Mouse (Mus musculus) hindbrain, embryonic 12.5 days (tissue): ENCODE measurements around the gene Fam228a. TPM values are rescaled to one million over a fixed set of nuclear protein-coding genes. Genes with fewer than 3 reads are reported as not detected.
A peak's percentile ranks its signal among the peaks of the same experiment; 100 is the strongest.
"Not testable (repeated sequence)": the region's sequence is repeated elsewhere in the genome, so short reads cannot be mapped to it uniquely, and the experiment has no call there.

ENCODE experiments used
- ATAC-seq: fragments of 200-750 bp; cut with Nextera tagmentation; 2 replicates; pipeline ENCODE4 v1.8.0; 2017; ENCODE audit warnings: moderate TSS enrichment; ENCODE audit not compliant: low FRiP score
- H3K27ac ChIP-seq: fragments of 300-500 bp; sonication (generic); 2 replicates; pipeline ENCODE4 v1.5.1; 2016; ENCODE audit warnings: mild to moderate bottlenecking
- H3K27me3 ChIP-seq: fragments of 300-500 bp; sonication (generic); 2 replicates; pipeline ENCODE4 v1.6.1; 2016; ENCODE audit warnings: mild to moderate bottlenecking
- H3K36me3 ChIP-seq: fragments of 300-500 bp; sonication (generic); 2 replicates; pipeline ENCODE4 v1.6.1; 2016; ENCODE audit warnings: mild to moderate bottlenecking
- H3K4me1 ChIP-seq: fragments of 300-500 bp; sonication (generic); 2 replicates; pipeline ENCODE4 v1.6.1; 2016
- H3K4me2 ChIP-seq: fragments of 300-500 bp; sonication (generic); replicated peaks from 2 replicates; pipeline ENCODE4 v1.6.1; 2016; ENCODE audit warnings: mild to moderate bottlenecking
- H3K4me3 ChIP-seq: fragments of 300-500 bp; sonication (generic); 2 replicates; pipeline ENCODE4 v1.5.1; 2016; ENCODE audit warnings: mild to moderate bottlenecking
- H3K9ac ChIP-seq: fragments of 300-500 bp; sonication (generic); 2 replicates; pipeline ENCODE4 v1.6.1; 2016; ENCODE audit warnings: mild to moderate bottlenecking, moderate library complexity
- H3K9me3 ChIP-seq: fragments of 300-500 bp; sonication (generic); replicated peaks from 2 replicates; pipeline ENCODE4 v1.6.1; 2016; ENCODE audit warnings: mild to moderate bottlenecking
- WGBS: fragments of 180-500 bp; shearing (Covaris S2); methylation state at CpG from one replicate; pipeline ENCODE4 v1.1.7; 2016; 5-methylcytosine and 5-hydroxymethylcytosine counted together
- polyA plus RNA-seq: library from polyadenylated mRNA; unstranded; fragments of >200 nt; fragmentation: Nextera tagmentation; extraction: Ambion mirVana; gene quantifications from 2 replicates; pipeline ENCODE4 v1.2.1, GENCODE M21; 2016

Fam228a gene
- polyA plus RNA-seq, 1 experiment from 2014 or later: 0.35 TPM

GRCm38 (mm10) chr12:4709926-4710325 is 28.3 kb downstream of the Fam228a start:
- Histone ChIP-seq H3K36me3 (peaks cover 34% of the 10 kb centered on the region), H3K4me3 (no peak overlapping the region), H3K27me3 (no peaks in the 10 kb centered on the region), H3K27ac (no peak overlapping the region), H3K9ac (no peak overlapping the region), H3K9me3 (no peaks in the 10 kb centered on the region), H3K4me1 (no peaks in the 10 kb centered on the region), H3K4me2 (no peak overlapping the region)
- WGBS: 88% methylated on average over 7 of the region's 7 CpGs
- no peak for ATAC-seq

DNA sequence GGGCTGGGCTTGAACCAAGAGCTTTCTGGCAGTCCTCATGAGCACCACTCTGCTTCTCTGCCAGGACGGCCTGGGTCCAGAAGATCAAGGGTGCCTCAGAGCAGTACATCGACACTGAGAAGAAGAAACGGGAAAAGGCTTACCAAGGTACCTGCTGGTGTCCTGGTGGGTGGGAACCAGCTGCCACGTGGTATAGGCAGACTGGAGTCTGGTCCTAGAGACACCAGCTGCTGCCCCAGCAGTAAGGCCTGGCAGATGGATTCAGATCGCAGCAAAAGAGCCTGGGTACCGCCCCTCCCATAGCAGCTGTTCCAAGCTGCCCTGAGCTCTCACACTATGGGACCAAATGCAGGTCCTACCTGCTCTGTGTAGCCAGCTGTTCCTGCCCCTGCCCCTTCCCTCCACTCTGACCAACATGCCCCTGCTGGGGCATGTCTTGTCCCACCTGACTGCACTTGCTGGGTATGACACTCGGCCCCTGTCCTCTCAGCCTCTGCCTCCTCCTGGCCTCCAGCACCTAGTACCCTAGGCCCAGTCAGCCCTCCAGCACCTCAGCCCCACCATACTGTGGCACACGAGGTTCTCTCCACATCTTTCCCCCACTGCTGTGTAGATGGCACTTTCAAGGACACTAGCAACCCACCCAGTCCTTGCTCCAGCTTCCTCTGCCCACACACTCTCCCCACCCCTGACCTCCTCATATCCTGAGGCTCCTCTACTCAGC is 29.2 kb downstream of the Fam228a start:
- H3K27ac ChIP-seq: no peak overlapping the region

DNA sequence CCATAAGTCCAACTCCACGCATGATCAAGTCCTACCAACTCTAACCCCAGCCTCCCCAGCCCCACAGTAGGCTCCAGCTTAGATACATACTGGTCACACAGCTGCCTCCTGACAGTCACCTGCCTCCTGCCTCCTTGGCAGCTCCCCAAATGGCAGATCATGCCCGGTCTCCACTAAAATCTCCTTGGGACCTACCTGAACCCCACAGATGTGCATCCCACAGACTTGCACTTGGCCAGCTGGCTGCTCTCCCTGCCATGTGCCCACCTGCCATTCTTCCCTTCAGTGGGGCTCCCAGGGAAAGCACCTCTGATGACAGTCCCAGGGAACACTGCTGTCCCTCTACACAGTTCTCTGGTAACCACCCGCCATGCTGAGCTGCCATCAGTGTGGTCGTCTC is 29.9 kb downstream of the Fam228a start:
- no peaks in the 10 kb centered on the region for H3K9me3 ChIP-seq
- H3K4me3 ChIP-seq: no peak overlapping the region
- H3K9ac ChIP-seq: no peak overlapping the region
- no peaks in the 10 kb centered on the region for H3K4me1 ChIP-seq
- H3K27me3 ChIP-seq: no peaks in the 10 kb centered on the region
- H3K36me3 ChIP-seq: peaks cover 34% of the 10 kb centered on the region
- WGBS: 91% methylated on average over 4 of the region's 4 CpGs
- no peak overlapping the region for H3K4me2 ChIP-seq
- H3K27ac ChIP-seq: no peak overlapping the region
- ATAC-seq: no peak

More for the DNA sequence above, 29.2 kb downstream of the Fam228a start:
- ATAC-seq: peak; percentile 67
- H3K36me3 ChIP-seq: peaks cover 34% of the 10 kb centered on the region
- WGBS: 71% methylated on average over 8 of the region's 8 CpGs
- H3K27me3 ChIP-seq: no peaks in the 10 kb centered on the region
- H3K4me1 ChIP-seq: no peaks in the 10 kb centered on the region
- H3K9ac ChIP-seq: no peak overlapping the region
- H3K4me2 ChIP-seq: no peak overlapping the region
- H3K4me3 ChIP-seq: no peak overlapping the region
- H3K9me3 ChIP-seq: no peaks in the 10 kb centered on the region

- H3K4me1 ChIP-seq: no peaks in the 10 kb centered on the region
- no peak for ATAC-seq
- WGBS: 93% methylated on average over 14 of the region's 14 CpGs
- no peaks in the 10 kb centered on the region for H3K9me3 ChIP-seq
- H3K27ac ChIP-seq: no peak overlapping the region
- no peak overlapping the region for H3K4me3 ChIP-seq
- no peak overlapping the region for H3K9ac ChIP-seq
- H3K4me2 ChIP-seq: no peak overlapping the region
- no peaks in the 10 kb centered on the region for H3K27me3 ChIP-seq
- H3K36me3 ChIP-seq: peaks cover 31% of the 10 kb centered on the region
Measured at GRCm38 (mm10) chr12:4707488-4708017, 30.7 kb downstream of the Fam228a start.

DNA sequence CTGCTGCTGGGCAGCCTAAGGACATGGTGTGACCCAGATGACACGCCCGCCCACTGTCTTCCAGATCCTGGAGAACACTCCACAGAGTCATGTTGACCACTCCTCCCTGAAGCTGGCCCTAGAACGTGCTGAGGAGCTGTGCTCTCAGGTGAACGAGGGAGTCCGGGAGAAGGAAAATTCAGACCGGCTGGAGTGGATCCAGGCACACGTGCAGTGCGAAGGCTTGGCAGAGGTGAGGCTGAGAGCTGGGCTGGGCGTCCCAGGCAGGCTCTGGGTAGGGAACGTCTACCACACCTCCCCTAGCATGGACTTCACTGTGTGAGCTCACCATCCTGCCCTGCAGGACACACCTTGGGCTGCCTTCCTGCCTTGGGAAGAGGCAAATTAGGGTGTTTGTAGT is 31.3 kb downstream of the Fam228a start:
- Histone ChIP-seq H3K4me3 (no peak overlapping the region), H3K36me3 (peaks cover 25% of the 10 kb centered on the region), H3K27me3 (no peaks in the 10 kb centered on the region), H3K4me1 (no peaks in the 10 kb centered on the region), H3K27ac (no peak overlapping the region), H3K9ac (no peak overlapping the region), H3K4me2 (no peak overlapping the region), H3K9me3 (no peaks in the 10 kb centered on the region)
- ATAC-seq: no peak
- 92% methylated on average over 10 of the region's 10 CpGs for WGBS

DNA sequence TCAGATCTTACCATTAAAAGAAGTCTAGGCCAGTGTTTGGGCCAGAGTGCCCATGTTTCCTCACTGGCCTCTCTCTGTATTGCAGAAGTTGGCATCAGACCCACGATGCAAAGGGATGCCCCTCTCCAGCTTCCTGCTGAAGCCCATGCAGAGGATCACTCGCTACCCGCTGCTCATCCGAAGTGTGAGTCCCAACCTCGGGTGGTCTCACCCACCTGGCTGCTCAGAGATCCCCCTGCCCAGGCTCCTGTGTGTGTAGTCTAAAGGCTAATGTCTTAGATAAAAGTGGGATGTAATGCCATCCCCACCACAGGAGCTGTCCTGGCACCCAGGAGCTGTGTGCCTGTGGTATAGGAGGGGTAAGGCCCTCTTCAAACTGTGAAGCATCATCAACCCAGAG is 32.1 kb downstream of the Fam228a start:
- Histone ChIP-seq H3K27me3 (no peaks in the 10 kb centered on the region), H3K4me3 (no peak overlapping the region), H3K4me2 (no peak overlapping the region), H3K9ac (no peak overlapping the region), H3K4me1 (no peaks in the 10 kb centered on the region), H3K27ac (no peak overlapping the region), H3K9me3 (no peaks in the 10 kb centered on the region), H3K36me3 (peaks cover 24% of the 10 kb centered on the region)
- 91% methylated on average over 5 of the region's 5 CpGs for WGBS
- no peak for ATAC-seq

- not testable (repeated sequence) for H3K9ac ChIP-seq, H3K4me3 ChIP-seq, ATAC-seq, H3K27me3 ChIP-seq, H3K9me3 ChIP-seq, H3K27ac ChIP-seq, H3K4me1 ChIP-seq, H3K4me2 ChIP-seq
- 74% methylated on average over 6 of the region's 6 CpGs for WGBS
- H3K36me3 ChIP-seq: peaks cover 24% of the 10 kb centered on the region
Measured at GRCm38 (mm10) chr12:4705626-4706025, 32.6 kb downstream of the Fam228a start.

GRCm38 (mm10) chr12:4694534-4694933 is 43.7 kb downstream of the Fam228a start:
- no peaks in the 10 kb centered on the region for H3K4me1 ChIP-seq
- H3K36me3 ChIP-seq: 0 out of 2 replicates have a peak, but pooled peaks cover 5% of the 10 kb centered on the region
- 82% methylated on average over 1 of the region's 1 CpGs for WGBS
- no peak overlapping the region for H3K4me2 ChIP-seq
- ATAC-seq: no peak
- H3K9ac ChIP-seq: no peak overlapping the region
- H3K4me3 ChIP-seq: no peak overlapping the region
- no peak overlapping the region for H3K27ac ChIP-seq
- no peaks in the 10 kb centered on the region for H3K27me3 ChIP-seq
- H3K9me3 ChIP-seq: no peaks in the 10 kb centered on the region

DNA sequence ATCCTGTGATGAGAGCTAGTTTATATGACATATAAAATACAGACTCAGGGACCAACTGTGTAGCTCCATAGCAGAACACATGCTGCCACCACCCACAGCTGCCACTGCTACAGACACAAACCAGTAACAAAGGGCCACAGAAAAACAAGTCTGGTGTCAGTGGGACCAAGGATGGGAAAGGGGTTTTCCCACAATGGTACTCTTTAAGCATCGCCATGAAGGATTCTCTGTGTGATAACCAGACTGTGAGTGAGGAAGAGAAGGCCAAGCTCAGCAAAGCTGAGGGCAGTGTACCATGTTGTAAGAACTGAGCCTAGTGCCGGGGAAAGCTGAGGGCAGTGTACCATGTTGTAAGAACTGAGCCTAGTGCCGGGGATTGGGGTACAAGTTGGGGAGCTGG is 47.0 kb downstream of the Fam228a start:
- ATAC-seq: no peak
- H3K36me3 ChIP-seq: no peaks in the 10 kb centered on the region
- H3K27me3 ChIP-seq: no peaks in the 10 kb centered on the region
- H3K9ac ChIP-seq: no peak overlapping the region
- H3K4me1 ChIP-seq: no peaks in the 10 kb centered on the region
- H3K27ac ChIP-seq: no peak overlapping the region
- H3K4me3 ChIP-seq: no peak overlapping the region
- no peaks in the 10 kb centered on the region for H3K9me3 ChIP-seq
- WGBS: 86% methylated on average over 3 of the region's 3 CpGs
- H3K4me2 ChIP-seq: no peak overlapping the region

DNA sequence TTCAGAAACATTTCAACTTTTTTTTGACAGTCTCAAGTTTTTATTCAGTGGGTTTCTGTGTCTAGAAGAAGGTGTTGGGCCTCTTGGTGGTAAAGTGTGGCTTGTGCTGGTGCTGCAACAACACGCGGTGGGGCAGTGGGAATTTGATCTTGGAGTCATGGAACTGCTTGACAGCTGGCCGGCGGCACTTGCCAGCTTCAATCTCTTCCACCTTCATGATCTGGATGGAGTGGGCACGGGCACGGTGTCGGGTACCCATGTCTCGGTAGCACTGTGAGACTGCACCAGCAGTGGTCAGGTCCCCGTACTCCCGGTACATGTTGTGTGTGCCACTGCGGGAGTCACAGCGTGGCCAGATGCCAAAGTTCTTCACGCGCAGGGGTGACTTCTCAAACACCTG is 48.9 kb downstream of the Fam228a start:
- no peak overlapping the region for H3K9ac ChIP-seq
- no peak for ATAC-seq
- no peaks in the 10 kb centered on the region for H3K27me3 ChIP-seq
- H3K4me1 ChIP-seq: no peaks in the 10 kb centered on the region
- no peaks in the 10 kb centered on the region for H3K9me3 ChIP-seq
- H3K4me2 ChIP-seq: no peak overlapping the region
- H3K27ac ChIP-seq: no peak overlapping the region
- no peak overlapping the region for H3K4me3 ChIP-seq
- H3K36me3 ChIP-seq: no peaks in the 10 kb centered on the region
- WGBS: 90% methylated on average over 14 of the region's 14 CpGs

DNA sequence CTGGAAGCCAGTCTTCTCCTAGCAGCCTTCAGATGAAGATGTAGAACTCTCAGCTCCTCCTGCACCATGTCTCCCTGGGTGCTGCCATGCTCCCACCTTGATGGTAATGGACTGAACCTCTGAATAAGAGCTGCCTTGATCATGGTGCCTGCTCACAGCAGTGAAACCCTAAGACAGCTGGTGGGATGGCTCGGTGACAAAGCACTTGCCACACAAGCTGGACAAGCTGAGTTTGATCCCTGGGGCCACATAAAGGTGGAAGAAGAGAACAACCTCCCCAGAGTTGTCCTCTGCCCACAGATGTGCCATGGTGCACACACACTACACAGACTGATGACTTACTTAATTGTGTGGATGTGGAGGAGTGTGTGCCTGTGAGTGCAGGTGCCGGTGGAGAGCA is 49.8 kb downstream of the Fam228a start:
- Histone ChIP-seq H3K27me3 (no peaks in the 10 kb centered on the region), H3K4me3 (no peak overlapping the region), H3K36me3 (no peaks in the 10 kb centered on the region), H3K4me2 (no peak overlapping the region), H3K9ac (no peak overlapping the region), H3K4me1 (no peaks in the 10 kb centered on the region), H3K27ac (no peak overlapping the region), H3K9me3 (no peaks in the 10 kb centered on the region)
- 95% methylated on average over 2 of the region's 2 CpGs for WGBS
- no peak for ATAC-seq

GRCm38 (mm10) chr12:4685441-4685840 is 52.8 kb downstream of the Fam228a start:
- ATAC-seq: no peak
- Histone ChIP-seq H3K4me2 (no peak overlapping the region), H3K36me3 (no peaks in the 10 kb centered on the region), H3K27ac (no peak overlapping the region), H3K9me3 (no peaks in the 10 kb centered on the region), H3K4me1 (no peaks in the 10 kb centered on the region), H3K27me3 (no peaks in the 10 kb centered on the region), H3K9ac (no peak overlapping the region), H3K4me3 (no peak overlapping the region)
- 89% methylated on average over 4 of the region's 4 CpGs for WGBS

DNA sequence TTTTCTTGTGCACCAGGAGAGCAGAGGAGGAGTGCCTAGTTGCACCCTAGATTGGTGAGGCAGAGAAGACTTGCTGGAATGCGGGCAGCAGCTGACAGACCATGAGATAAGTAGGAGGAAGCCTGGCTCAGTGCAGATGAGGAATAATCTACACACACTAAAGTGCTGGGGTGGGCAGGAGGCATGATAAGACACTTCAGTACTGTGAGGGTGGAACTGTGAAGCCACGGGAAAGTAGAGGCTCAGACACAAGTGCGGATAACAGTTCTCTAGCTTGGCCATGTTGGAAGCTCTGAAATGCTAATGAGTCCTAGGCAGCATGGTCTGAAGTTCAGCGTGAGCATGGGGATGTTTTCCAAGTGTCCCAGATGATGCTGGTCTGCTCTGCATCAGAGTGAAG is 58.3 kb downstream of the Fam228a start:
- Histone ChIP-seq H3K4me3 (no peak overlapping the region), H3K27ac (no peak overlapping the region), H3K36me3 (0 out of 2 replicates have a peak, but pooled peaks cover 3% of the 10 kb centered on the region), H3K27me3 (no peaks in the 10 kb centered on the region), H3K4me2 (no peak overlapping the region), H3K9ac (no peak overlapping the region), H3K4me1 (no peaks in the 10 kb centered on the region), H3K9me3 (no peaks in the 10 kb centered on the region)
- WGBS: 80% methylated on average over 4 of the region's 4 CpGs
- ATAC-seq: no peak
